Mouse (Mus musculus) liver, embryonic 16.5 days (tissue): ENCODE results near the gene Atg9a. TPM values are rescaled to one million over a fixed set of nuclear protein-coding genes. Genes with fewer than 3 reads are reported as not detected.

Source experiments
- ATAC-seq: fragments of 200-750 bp; cut with Nextera tagmentation; 2 replicates; pipeline ENCODE4 v1.8.0; 2017; ENCODE audit warnings: low read depth, mild to moderate bottlenecking, moderate number of reproducible peaks, moderate library complexity
- H3K27ac ChIP-seq: fragments of 300-500 bp; sonication (generic); 2 replicates; pipeline ENCODE4 v1.5.1; 2014; ENCODE audit warnings: mild to moderate bottlenecking, low read length
- H3K27me3 ChIP-seq: fragments of 300-500 bp; sonication (generic); 2 replicates; pipeline ENCODE4 v1.6.1; 2014; ENCODE audit warnings: low read depth, low read length, mixed read lengths; ENCODE audit not compliant: control insufficient read depth, insufficient read depth
- H3K36me3 ChIP-seq: fragments of 300-500 bp; sonication (generic); 2 replicates; pipeline ENCODE4 v1.6.1; 2014; ENCODE audit warnings: mild to moderate bottlenecking; ENCODE audit not compliant: control insufficient read depth, insufficient read depth
- H3K4me1 ChIP-seq: fragments of 300-500 bp; sonication (generic); 2 replicates; pipeline ENCODE4 v1.6.1; 2014; ENCODE audit warnings: low read depth, low read length, mixed read lengths; ENCODE audit not compliant: control insufficient read depth
- H3K4me2 ChIP-seq: fragments of 300-500 bp; sonication (generic); 2 replicates; pipeline ENCODE4 v1.6.1; 2014; ENCODE audit warnings: low read depth, low read length, mixed read lengths
- H3K4me3 ChIP-seq: fragments of 300-500 bp; sonication (generic); 2 replicates; pipeline ENCODE4 v1.5.1; 2014; ENCODE audit warnings: low read depth, mild to moderate bottlenecking, low read length
- H3K9ac ChIP-seq: fragments of 300-500 bp; sonication (generic); 2 replicates; pipeline ENCODE4 v1.6.1; 2014; ENCODE audit warnings: low read depth, low read length
- H3K9me3 ChIP-seq: fragments of 300-500 bp; sonication (generic); replicated peaks from 2 replicates; pipeline ENCODE4 v1.6.1; 2016; ENCODE audit warnings: low read length; ENCODE audit not compliant: control insufficient read depth
- WGBS: fragments of 180-500 bp; shearing (Covaris S2); extraction: QIAGEN DNeasy Blood & Tissue Kit; methylation state at CpG from one replicate; pipeline ENCODE4 v1.1.7; 2014; ENCODE audit not compliant: insufficient replicate concordance; 5-methylcytosine and 5-hydroxymethylcytosine counted together
- polyA plus RNA-seq: library from polyadenylated mRNA; unstranded; fragments of >200 nt; fragmentation: Nextera tagmentation; extraction: Ambion mirVana; gene quantifications from 2 replicates; pipeline ENCODE4 v1.2.1, GENCODE M21; 2015

Atg9a gene
- polyA plus RNA-seq, 1 experiment from 2014 or later, result 28.5 TPM

DNA sequence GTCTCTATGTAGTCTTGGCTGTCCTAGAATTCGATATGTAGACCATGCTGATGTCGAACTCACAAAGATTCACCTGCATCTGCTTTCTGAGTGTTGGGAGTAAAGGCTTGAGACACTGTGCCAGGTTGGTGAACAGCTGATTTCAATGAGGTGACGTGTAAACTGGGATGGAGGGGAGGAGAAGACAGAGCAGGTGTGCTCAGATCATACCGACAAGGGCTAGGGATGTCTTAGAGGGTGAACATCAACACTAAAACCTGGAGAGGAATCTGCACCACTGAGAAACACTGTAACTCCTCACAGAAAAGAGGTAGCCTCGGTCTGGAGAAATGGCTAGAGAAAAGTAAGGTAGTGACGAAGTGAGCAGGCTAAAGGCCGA lies 23.9 kb downstream of the Atg9a start:
- Histone ChIP-seq H3K4me2 (peak overlapping the region; percentile 75), H3K36me3 (peaks cover 30% of the 10 kb centered on the region), H3K4me1 (peaks cover 30% of the 10 kb centered on the region), H3K27ac (peak overlapping the region; percentile 95), H3K9me3 (no peaks in the 10 kb centered on the region), H3K9ac (peak overlapping the region; percentile 88), H3K27me3 (no peaks in the 10 kb centered on the region), H3K4me3 (peak overlapping the region; percentile 76)
- peak; percentile 9; the same call in 1 of the 2 replicates for ATAC-seq
- WGBS, result 4% methylated on average over 7 of the region's 7 CpGs

DNA sequence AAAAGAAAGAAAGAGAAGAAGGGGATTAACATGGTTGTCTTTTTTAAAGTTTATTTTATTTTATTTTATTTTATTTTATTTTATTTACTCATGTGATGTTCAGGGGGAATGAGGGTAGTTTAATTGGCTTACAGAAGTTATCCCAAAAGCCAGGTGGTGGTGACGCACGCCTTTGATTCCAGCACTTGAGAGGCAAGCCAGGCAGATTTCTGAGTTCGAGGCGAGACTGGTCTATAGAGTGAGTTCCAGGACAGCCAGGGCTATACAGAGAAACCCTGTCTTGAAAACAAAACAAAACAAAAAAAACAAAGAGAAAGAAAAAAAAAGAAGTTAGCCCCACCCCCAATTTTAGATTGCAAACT lies 31.8 kb downstream of the Atg9a start:
- WGBS, result 25% methylated on average over 4 of the region's 4 CpGs
- no peaks in the 10 kb centered on the region for H3K9me3 ChIP-seq
- peak overlapping the region; percentile 84 for H3K27ac ChIP-seq
- H3K4me2 ChIP-seq, result peak overlapping the region; percentile 33
- H3K4me3 ChIP-seq, result no peak overlapping the region
- peaks cover 18% of the 10 kb centered on the region for H3K4me1 ChIP-seq
- peak; percentile 44; the same call in 1 of the 2 replicates for ATAC-seq
- H3K36me3 ChIP-seq, result no peaks in the 10 kb centered on the region
- H3K9ac ChIP-seq, result no peak overlapping the region
- no peaks in the 10 kb centered on the region for H3K27me3 ChIP-seq

DNA sequence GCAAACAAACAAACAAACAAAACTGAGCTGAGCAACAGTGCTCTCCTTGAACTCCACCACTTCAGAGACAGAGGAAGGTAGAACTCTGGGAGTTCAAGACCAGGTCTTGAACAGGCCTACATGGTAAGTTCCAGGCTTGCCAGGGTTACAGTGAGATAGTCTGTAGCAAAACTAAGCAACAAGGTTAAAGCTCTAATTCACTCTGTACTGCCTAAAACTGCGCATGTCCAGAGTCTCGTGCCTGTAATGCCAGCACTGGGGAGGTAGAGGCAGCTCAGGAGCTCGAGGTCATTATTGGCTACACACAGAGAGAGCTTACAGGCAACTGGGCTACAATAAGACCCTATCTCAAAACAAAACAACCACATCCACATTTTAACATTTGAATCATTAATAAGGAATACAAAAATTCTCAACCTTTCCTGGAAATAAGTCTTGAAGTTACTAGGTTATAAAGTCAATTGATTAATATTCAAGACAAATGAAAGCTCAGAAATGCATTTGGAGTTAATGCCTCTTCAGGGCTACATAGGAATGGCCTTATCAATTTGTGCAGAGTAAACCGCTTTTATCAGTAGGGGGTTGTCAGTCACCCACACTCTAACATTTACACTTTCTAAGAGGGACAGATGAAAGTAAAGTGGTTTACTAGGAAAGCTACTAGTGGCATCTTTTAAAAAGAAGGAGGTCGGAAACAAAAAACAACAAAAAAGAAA lies 32.3 kb downstream of the Atg9a start:
- Histone ChIP-seq H3K27ac (peak overlapping the region; percentile 84), H3K4me1 (peaks cover 23% of the 10 kb centered on the region), H3K9ac (peak overlapping the region; percentile 50; the same call in 1 of the 2 replicates), H3K4me3 (no peak overlapping the region), H3K4me2 (peak overlapping the region; percentile 18; the same call in 1 of the 2 replicates), H3K27me3 (no peaks in the 10 kb centered on the region), H3K9me3 (no peaks in the 10 kb centered on the region), H3K36me3 (no peaks in the 10 kb centered on the region)
- ATAC-seq, result peak; percentile 96
- WGBS, result 32% methylated on average over 5 of the region's 5 CpGs

DNA sequence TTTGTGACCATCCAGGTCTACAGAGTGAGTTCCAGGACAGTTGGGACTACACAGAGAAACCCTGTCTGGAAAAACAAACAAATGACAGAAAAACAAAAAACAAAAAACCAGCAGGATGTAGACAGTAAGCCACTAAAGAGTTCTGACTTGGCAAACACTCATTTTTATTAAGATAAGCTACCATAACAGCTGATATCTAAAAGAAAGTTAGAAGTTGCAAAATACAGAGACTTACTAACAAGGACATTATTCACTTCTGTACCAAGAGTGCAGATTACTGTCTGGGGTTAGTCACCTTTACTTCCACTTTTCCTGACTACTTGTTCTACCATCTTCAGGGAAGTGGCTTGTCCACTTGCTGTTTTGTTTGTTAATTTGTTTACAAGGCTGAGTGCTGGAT lies 33.0 kb downstream of the Atg9a start:
- ATAC-seq, result no peak
- Histone ChIP-seq H3K27me3 (no peaks in the 10 kb centered on the region), H3K9ac (no peak overlapping the region), H3K36me3 (no peaks in the 10 kb centered on the region), H3K4me3 (no peak overlapping the region), H3K4me2 (no peak overlapping the region), H3K4me1 (peaks cover 23% of the 10 kb centered on the region), H3K9me3 (no peaks in the 10 kb centered on the region), H3K27ac (peak overlapping the region; percentile 84)

DNA sequence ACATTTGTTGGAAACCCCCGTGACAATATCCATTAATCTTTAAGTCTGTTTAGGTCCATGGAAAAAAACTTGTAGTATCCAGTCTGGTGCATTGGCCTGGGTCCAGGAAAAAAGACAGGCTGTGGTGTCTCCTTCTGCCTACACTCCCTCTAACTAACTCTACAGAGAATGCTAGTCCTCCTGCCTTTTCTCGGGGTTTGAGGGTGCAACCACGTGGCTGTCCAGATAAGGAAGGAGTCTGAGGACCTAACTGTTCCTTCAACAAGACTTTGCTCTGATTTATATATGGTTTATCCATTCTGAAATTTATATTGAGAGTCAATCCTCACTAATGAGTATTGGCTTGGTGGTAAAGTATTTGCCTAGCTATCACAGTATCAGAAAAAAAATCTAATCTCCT lies 36.2 kb downstream of the Atg9a start:
- Histone ChIP-seq H3K27ac (no peak overlapping the region), H3K9me3 (no peaks in the 10 kb centered on the region), H3K4me3 (no peak overlapping the region), H3K9ac (no peak overlapping the region), H3K36me3 (no peaks in the 10 kb centered on the region), H3K27me3 (no peaks in the 10 kb centered on the region), H3K4me2 (no peak overlapping the region), H3K4me1 (peaks cover 23% of the 10 kb centered on the region)
- 34% methylated on average over 3 of the region's 3 CpGs for WGBS
- ATAC-seq, result no peak

DNA sequence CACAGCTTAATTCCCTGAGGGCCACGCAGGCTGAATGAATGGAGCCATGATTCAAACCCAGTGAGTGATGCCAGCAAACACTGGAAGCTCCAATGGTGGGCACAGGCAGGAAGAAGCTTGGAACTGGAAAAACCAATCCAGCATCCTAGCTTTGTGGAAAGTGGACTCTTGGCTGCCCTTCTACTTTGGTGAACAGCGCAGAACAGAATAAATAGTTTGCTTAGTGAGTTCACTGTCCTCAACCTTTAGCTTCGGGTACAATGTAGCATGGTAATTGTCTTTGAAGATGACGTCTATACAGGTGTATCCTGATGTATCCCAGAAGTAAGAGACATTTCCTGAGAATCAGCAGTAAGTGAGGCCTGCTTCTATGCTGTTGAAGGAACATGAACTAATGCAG lies 43.3 kb downstream of the Atg9a start:
- no peak overlapping the region for H3K4me3 ChIP-seq
- no peak overlapping the region for H3K27ac ChIP-seq
- H3K9ac ChIP-seq, result no peak overlapping the region
- peaks cover 49% of the 10 kb centered on the region for H3K36me3 ChIP-seq
- no peaks in the 10 kb centered on the region for H3K27me3 ChIP-seq
- ATAC-seq, result peak; percentile 25; the same call in 1 of the 2 replicates
- H3K4me2 ChIP-seq, result no peak overlapping the region
- H3K4me1 ChIP-seq, result peaks cover 41% of the 10 kb centered on the region
- WGBS, result 78% methylated on average over 4 of the region's 4 CpGs
- no peaks in the 10 kb centered on the region for H3K9me3 ChIP-seq

DNA sequence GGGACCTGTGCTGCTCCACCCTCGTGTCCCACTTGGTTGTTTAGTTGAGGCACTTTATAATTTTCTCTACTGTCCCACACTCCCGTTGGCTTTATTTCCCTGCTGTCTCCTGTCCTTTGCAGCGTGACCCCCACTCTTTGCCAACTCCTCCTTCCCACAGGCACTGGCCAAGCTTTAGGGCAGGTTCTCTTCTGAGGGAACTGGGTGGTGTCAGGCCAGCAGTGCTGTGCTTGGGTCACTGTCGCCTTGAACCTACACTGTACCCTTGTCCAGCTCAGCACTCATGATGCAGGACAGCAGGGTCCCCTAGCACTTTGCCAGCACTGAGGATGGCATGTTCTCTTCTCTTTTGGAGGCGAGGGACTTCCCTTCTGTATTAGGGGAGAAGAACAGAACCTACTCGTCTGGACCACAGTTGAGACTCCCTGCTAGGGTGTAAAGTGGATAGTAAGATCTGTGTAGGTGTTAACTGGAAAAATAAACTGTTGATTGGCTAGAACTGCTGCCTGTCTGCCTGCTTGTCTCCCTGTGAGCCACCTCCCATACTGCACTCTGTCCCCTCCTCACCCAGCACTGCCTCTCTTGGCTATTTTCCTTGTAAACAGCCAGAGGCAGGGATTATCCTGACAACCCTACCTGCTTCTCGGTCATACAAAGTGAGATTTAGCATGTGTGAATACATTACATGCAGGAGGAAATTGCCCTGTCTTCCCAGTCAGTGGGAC lies 44.4 kb downstream of the Atg9a start:
- H3K9ac ChIP-seq, result no peak overlapping the region
- ATAC-seq, result no peak
- H3K36me3 ChIP-seq, result peaks cover 49% of the 10 kb centered on the region
- H3K4me1 ChIP-seq, result peaks cover 43% of the 10 kb centered on the region
- H3K4me2 ChIP-seq, result no peak overlapping the region
- no peak overlapping the region for H3K4me3 ChIP-seq
- 78% methylated on average over 7 of the region's 7 CpGs for WGBS
- peak overlapping the region; percentile 28; the same call in 1 of the 2 replicates for H3K27ac ChIP-seq
- H3K27me3 ChIP-seq, result no peaks in the 10 kb centered on the region
- H3K9me3 ChIP-seq, result no peaks in the 10 kb centered on the region

DNA sequence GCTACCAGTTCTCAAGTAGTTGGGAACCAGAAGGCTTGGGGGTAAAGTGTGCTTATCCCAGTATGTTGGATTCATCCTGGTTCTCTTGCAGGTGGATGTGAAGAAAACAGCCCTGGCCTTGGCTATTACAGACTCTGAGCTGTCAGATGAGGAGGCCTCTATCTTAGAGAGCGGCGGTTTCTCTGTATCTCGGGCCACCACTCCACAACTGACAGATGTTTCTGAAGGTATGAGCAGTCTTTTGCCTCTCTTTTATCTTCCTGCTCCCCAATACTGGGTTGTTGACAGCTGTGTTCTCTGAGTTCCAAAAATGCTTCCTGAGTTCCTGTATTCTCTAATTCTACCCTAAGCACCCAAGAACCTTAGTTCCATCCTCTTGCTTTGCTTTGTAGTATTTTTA lies 46.4 kb downstream of the Atg9a start:
- no peak for ATAC-seq
- Histone ChIP-seq H3K4me3 (peak overlapping the region; percentile 14), H3K27ac (peak overlapping the region; percentile 49), H3K9me3 (no peaks in the 10 kb centered on the region), H3K36me3 (peaks cover 49% of the 10 kb centered on the region), H3K4me1 (peaks cover 43% of the 10 kb centered on the region), H3K9ac (0 out of 2 replicates have a peak overlapping the region, but pooled peaks have one; percentile 14), H3K4me2 (peak overlapping the region; percentile 91), H3K27me3 (no peaks in the 10 kb centered on the region)
- WGBS, result 24% methylated on average over 3 of the region's 3 CpGs
